Mouse (Mus musculus): ENCODE measurements at regions not wholly inside any gene's neighbourhood (a gene's known extent, or its start where the extent isn't known, plus 50 kb on each side); places are given as distances from the start of the nearest gene placed in this dataset.

DNA sequence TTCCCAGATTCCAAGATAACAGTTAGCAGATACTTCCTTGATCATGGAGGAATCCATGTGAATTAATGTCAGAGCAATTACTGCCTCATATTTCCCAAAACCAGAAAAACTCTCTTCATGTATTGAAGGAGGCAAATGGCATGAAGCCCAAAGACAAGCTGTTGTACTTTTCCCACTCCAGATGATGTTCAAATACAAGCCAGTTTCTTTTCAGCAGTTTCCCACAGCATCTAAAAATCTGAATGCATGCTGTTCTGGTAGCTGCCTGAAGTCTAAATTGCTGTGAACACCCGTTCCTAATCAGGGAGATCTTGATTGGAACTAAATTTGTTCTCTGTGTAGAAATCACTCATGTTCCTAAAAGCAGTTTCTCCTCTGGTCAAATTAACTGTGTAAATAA, 83.0 kb downstream of the Rps12 start:
- TF ChIP-seq CTCF (IDR thresholded peaks at IDR 0.05; ENCODE audit: extremely low read depth, insufficient read length, insufficient replicate concordance, low read depth, low read length) (no peak), POLR2A (IDR thresholded peaks at IDR 0.05; ENCODE audit: low read depth, low read length) (no peak)

All from small intestine, adult 2 months (tissue).